Mouse (Mus musculus): ENCODE measurements around the gene Maml2.

DNA sequence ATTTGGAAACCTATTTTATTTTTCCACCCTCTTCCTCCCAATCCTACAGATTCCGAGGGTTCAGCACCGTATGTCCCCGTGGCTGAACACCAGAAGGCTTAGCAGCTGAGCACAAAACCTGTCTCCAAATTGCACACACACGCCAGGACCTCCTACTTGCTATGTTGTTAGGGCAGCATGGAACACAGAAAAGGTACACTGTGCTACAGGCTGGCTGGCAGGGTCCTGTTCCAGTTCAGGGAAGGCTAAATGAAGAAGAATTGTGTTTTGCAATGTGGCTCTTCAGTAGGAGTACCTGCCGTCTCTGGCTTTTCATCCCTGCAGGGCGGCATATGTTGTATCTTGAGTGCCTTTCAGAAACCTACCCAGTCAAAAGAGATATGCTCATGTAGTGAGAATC lies 300.0 kb downstream of the Maml2 start:
- no peak for TF ChIP-seq CTCF (IDR thresholded peaks at IDR 0.05; ENCODE audit: control insufficient read depth, insufficient read depth, insufficient read length)
- no peak for TF ChIP-seq MYOD1 (IDR thresholded peaks at IDR 0.05; ENCODE audit: control insufficient read depth, insufficient read length, low read depth)
- no peak for TF ChIP-seq MYOG (IDR thresholded peaks at IDR 0.05; ENCODE audit: control insufficient read depth, extremely low read depth, insufficient read length)
- TF ChIP-seq USF1 (IDR thresholded peaks at IDR 0.05; ENCODE audit: low read depth), result no peak
- TF ChIP-seq MAX (IDR thresholded peaks at IDR 0.05), result no peak
- TF ChIP-seq CEBPB (IDR thresholded peaks at IDR 0.05; ENCODE audit: low read depth), result no peak
- TF ChIP-seq FOSL1 (IDR thresholded peaks at IDR 0.05; ENCODE audit: insufficient read depth, low read length, poor library complexity, severe bottlenecking), result no peak

Measured in C2C12 (cell line).